Mouse (Mus musculus): ENCODE measurements around the gene Eef1g. TPM values are rescaled to one million over a fixed set of nuclear protein-coding genes. Genes with fewer than 3 reads are reported as not detected.
"Not testable (repeated sequence)": the region's sequence is repeated elsewhere in the genome, so short reads cannot be mapped to it uniquely, and the experiment has no call there.

Gene Eef1g
- polyA plus RNA-seq, 1 experiment from 2014 or later: 618 TPM

GRCm38 (mm10) chr19:9006915-9007314 lies 40.1 kb downstream of the Eef1g start:
- not testable (repeated sequence) for H3K27me3 ChIP-seq (replicated peaks; ENCODE audit: control insufficient read depth, insufficient read depth, low read length); H3K27ac ChIP-seq (ENCODE audit: low read depth, low read length); DNase-seq (ENCODE audit: low spot score); H3K4me1 ChIP-seq (replicated peaks; ENCODE audit: control insufficient read depth, insufficient read depth, low read length); H3K9me3 ChIP-seq (ENCODE audit: control insufficient read depth, low read length); H3K9ac ChIP-seq (ENCODE audit: low read depth, low read length); H3K36me3 ChIP-seq (ENCODE audit: control insufficient read depth, insufficient read depth, low read length); H3K4me3 ChIP-seq (ENCODE audit: low read depth, low read length); H3K4me2 ChIP-seq; ATAC-seq (replicated peaks; ENCODE audit: low FRiP score)
- WGBS: 91% methylated on average over 2 of the region's 2 CpGs

DNA sequence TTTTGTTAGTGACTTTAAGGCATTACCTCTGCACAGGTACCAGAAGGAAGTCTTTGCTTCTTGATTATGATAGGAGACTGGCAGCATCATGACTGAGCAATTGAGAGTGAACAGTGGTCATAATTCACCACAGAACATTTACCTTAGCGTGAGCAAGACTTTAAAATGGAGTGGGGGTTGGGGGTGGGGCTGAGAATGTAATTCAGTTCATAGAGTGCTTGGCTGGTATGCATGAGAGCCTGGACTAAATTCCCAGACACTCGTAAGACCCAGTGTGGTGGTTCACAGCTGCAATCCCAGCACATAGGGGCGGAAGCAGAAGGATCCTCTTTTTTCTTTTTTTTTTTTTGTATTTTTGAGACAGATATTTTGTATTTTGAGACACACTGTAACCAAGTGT lies 52.5 kb downstream of the Eef1g start:
- Histone ChIP-seq H3K9me3 (ENCODE audit: control insufficient read depth, low read length) (no peaks in the 10 kb centered on the region), H3K9ac (ENCODE audit: low read depth, low read length) (no peak overlapping the region), H3K27me3 (replicated peaks; ENCODE audit: control insufficient read depth, insufficient read depth, low read length) (no peaks in the 10 kb centered on the region), H3K27ac (ENCODE audit: low read depth, low read length) (no peak overlapping the region), H3K4me1 (replicated peaks; ENCODE audit: control insufficient read depth, insufficient read depth, low read length) (no peaks in the 10 kb centered on the region), H3K4me2 (no peak overlapping the region), H3K4me3 (ENCODE audit: low read depth, low read length) (no peak overlapping the region), H3K36me3 (ENCODE audit: control insufficient read depth, insufficient read depth, low read length) (no peaks in the 10 kb centered on the region)
- DNase-seq (ENCODE audit: low spot score) (no peak), ATAC-seq (replicated peaks; ENCODE audit: low FRiP score) (no peak)
- WGBS: 87% methylated on average over 3 of the region's 3 CpGs

DNA sequence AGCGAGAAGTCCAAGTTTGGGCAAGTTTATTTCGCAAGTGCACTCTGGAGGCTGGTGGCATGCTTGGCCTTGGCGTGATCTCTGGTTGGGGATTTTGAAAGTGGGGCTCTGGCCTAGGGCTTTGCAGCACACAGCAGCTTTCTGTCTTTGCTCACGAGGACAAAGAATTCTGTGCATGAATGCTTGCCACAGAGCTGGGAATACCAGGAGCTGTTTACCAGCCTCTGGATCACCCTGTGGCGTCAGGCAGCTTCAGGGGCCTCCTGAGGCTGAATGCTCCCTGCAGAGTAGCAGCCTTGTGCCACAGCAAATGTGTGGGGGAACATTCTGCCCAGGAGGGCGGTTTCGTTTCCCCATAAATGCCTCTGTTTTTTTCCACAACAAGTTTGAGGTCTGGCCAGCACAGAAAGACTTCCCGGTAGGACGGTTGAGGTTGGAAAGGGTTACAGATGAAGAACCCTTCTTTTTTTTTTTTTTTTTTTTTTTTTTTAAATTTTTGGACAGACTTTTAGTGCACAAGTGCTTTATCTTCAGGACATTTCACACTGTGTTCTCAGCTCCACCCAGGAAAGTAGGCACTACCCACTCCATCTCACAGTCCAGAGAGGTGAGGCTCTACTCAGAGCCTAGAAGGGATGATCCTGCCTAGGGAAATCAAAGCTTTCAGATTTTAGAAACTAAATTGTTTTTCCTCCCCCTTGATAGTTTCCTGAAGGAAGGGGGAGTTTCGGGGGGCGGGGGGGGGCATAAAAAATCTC lies 56.4 kb downstream of the Eef1g start:
- Histone ChIP-seq H3K9me3 (ENCODE audit: control insufficient read depth, low read length) (no peaks in the 10 kb centered on the region), H3K9ac (ENCODE audit: low read depth, low read length) (no peak overlapping the region), H3K4me2 (no peak overlapping the region), H3K4me3 (ENCODE audit: low read depth, low read length) (no peak overlapping the region), H3K27me3 (replicated peaks; ENCODE audit: control insufficient read depth, insufficient read depth, low read length) (no peaks in the 10 kb centered on the region), H3K36me3 (ENCODE audit: control insufficient read depth, insufficient read depth, low read length) (no peaks in the 10 kb centered on the region), H3K27ac (ENCODE audit: low read depth, low read length) (no peak overlapping the region), H3K4me1 (replicated peaks; ENCODE audit: control insufficient read depth, insufficient read depth, low read length) (no peaks in the 10 kb centered on the region)
- DNase-seq (ENCODE audit: low spot score): no peak
- WGBS: 65% methylated on average over 11 of the region's 11 CpGs
- ATAC-seq (replicated peaks; ENCODE audit: low FRiP score): no peak

DNA sequence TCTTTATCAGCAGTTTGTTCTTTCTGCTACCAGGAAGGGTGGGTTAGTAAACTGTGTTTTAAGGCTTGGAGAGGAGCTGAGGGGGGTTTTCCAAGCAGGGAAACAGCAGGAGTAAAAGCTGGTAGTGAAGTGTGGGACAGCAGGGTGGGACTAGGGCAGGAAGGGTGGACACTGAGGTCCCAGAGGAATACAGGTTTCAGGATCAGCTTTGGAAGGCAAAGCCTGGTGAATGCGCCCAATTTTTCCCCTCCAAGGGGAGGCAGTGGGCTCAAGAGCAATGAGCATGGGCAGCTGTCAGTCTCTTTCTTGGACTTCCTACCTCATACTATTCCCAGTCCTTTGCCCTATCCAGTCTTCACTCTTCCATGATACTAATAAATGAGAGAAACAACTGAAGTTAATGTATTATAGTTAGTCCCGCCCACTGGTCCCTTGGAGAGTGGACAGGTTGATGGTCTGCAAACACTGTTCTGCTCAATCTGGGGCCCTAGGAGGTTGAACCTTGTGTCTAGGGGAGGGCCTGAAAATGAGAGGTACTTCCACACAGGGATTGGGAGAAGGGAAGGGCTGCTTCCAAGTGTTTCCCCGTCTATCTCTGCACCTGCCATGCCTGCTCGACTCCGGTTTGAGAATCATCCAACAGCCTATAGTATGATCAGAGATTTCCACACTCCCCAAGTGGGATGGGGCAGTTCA lies 58.9 kb downstream of the Eef1g start:
- H3K36me3 ChIP-seq (ENCODE audit: control insufficient read depth, insufficient read depth, low read length): no peaks in the 10 kb centered on the region
- H3K27me3 ChIP-seq (replicated peaks; ENCODE audit: control insufficient read depth, insufficient read depth, low read length): no peaks in the 10 kb centered on the region
- no peak overlapping the region for H3K4me3 ChIP-seq (ENCODE audit: low read depth, low read length)
- ATAC-seq (replicated peaks; ENCODE audit: low FRiP score): no peak
- no peak overlapping the region for H3K27ac ChIP-seq (ENCODE audit: low read depth, low read length)
- DNase-seq (ENCODE audit: low spot score): no peak
- 86% methylated on average over 5 of the region's 5 CpGs for WGBS
- no peaks in the 10 kb centered on the region for H3K4me1 ChIP-seq (replicated peaks; ENCODE audit: control insufficient read depth, insufficient read depth, low read length)
- no peaks in the 10 kb centered on the region for H3K9me3 ChIP-seq (ENCODE audit: control insufficient read depth, low read length)
- no peak overlapping the region for H3K4me2 ChIP-seq
- H3K9ac ChIP-seq (ENCODE audit: low read depth, low read length): no peak overlapping the region

DNA sequence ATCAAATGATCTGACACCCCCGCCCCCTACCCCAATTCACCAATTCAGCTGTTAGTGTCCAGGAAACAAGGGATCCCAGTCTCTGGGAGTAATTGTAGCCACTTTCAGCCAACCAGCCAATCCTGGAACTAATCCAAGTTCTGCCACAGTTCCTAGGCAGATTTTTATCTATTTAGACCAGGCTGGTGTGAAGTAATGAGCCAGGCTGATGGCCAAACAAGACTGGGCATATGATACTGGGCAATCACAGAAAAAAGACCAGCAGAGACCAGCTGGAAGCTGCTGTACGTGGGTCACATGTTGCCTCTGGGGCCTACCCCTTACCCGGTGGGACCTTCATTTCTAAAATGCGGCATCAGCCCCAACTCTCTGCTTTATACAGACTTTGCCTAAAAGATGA lies 59.8 kb downstream of the Eef1g start:
- Histone ChIP-seq H3K4me2 (no peak overlapping the region), H3K4me3 (ENCODE audit: low read depth, low read length) (no peak overlapping the region), H3K4me1 (replicated peaks; ENCODE audit: control insufficient read depth, insufficient read depth, low read length) (no peaks in the 10 kb centered on the region), H3K36me3 (ENCODE audit: control insufficient read depth, insufficient read depth, low read length) (no peaks in the 10 kb centered on the region), H3K9ac (ENCODE audit: low read depth, low read length) (no peak overlapping the region), H3K27ac (ENCODE audit: low read depth, low read length) (no peak overlapping the region), H3K9me3 (ENCODE audit: control insufficient read depth, low read length) (no peaks in the 10 kb centered on the region), H3K27me3 (replicated peaks; ENCODE audit: control insufficient read depth, insufficient read depth, low read length) (no peaks in the 10 kb centered on the region)
- DNase-seq (ENCODE audit: low spot score) (no peak), ATAC-seq (replicated peaks; ENCODE audit: low FRiP score) (no peak)
- 82% methylated on average over 4 of the region's 4 CpGs for WGBS

DNA sequence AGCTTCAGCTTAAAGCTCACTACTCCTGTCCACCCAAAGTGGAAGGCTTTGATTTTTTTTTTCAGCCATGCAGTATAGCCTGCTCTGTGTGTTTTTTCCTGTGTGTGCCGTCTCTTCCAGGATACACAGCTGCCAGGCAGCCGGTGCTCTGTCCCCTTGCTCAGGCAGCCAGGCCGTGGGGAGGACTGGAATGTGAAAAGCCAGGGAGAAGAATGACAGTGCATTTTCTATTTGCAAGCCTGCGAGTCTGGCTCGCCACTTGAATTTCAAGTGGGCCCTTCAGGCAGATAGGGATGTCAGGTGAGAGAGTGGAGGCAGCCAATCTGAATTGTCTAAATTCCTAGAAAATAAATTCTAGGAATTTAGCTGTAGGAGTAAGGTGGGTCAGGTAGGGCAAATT lies 61.0 kb downstream of the Eef1g start:
- H3K4me2 ChIP-seq: no peak overlapping the region
- DNase-seq (ENCODE audit: low spot score) (no peak), ATAC-seq (replicated peaks; ENCODE audit: low FRiP score) (no peak)
- H3K9ac ChIP-seq (ENCODE audit: low read depth, low read length): no peak overlapping the region
- peaks cover 4% of the 10 kb centered on the region for H3K4me1 ChIP-seq (replicated peaks; ENCODE audit: control insufficient read depth, insufficient read depth, low read length)
- H3K36me3 ChIP-seq (ENCODE audit: control insufficient read depth, insufficient read depth, low read length): no peaks in the 10 kb centered on the region
- WGBS: 39% methylated on average over 5 of the region's 5 CpGs
- no peak overlapping the region for H3K4me3 ChIP-seq (ENCODE audit: low read depth, low read length)
- no peak overlapping the region for H3K27ac ChIP-seq (ENCODE audit: low read depth, low read length)
- H3K27me3 ChIP-seq (replicated peaks; ENCODE audit: control insufficient read depth, insufficient read depth, low read length): no peaks in the 10 kb centered on the region
- no peaks in the 10 kb centered on the region for H3K9me3 ChIP-seq (ENCODE audit: control insufficient read depth, low read length)

Other genes with a start within 250 kb of the Eef1g start
- 150 and 159 TPM in 2 replicates for gene Slc3a2, start 243.7 kb upstream of the Eef1g start, polyA plus RNA-seq (2014; fragmentation: Nextera tagmentation; extraction: Ambion mirVana)
- gene Wdr74, start 231.2 kb upstream of the Eef1g start, polyA plus RNA-seq (2014; fragmentation: Nextera tagmentation; extraction: Ambion mirVana): 142 and 143 TPM in 2 replicates
- gene 1700092M07Rik, start 226.3 kb upstream of the Eef1g start, polyA plus RNA-seq (2014; fragmentation: Nextera tagmentation; extraction: Ambion mirVana): 1.7 and 2.0 TPM in 2 replicates
- gene Stx5a, start 225.6 kb upstream of the Eef1g start, polyA plus RNA-seq (2014; fragmentation: Nextera tagmentation; extraction: Ambion mirVana): 69.5 and 73.1 TPM in 2 replicates
- 197 and 198 TPM in 2 replicates for gene Nxf1, start 210.0 kb upstream of the Eef1g start, polyA plus RNA-seq (2014; fragmentation: Nextera tagmentation; extraction: Ambion mirVana)
- 116 and 123 TPM in 2 replicates for gene Tmem223, start 196.0 kb upstream of the Eef1g start, polyA plus RNA-seq (2014; fragmentation: Nextera tagmentation; extraction: Ambion mirVana)
- 116 and 119 TPM in 2 replicates for gene Tmem179b, start 192.6 kb upstream of the Eef1g start, polyA plus RNA-seq (2014; fragmentation: Nextera tagmentation; extraction: Ambion mirVana)
- gene Taf6l, start 180.6 kb upstream of the Eef1g start, polyA plus RNA-seq (2014; fragmentation: Nextera tagmentation; extraction: Ambion mirVana): 25.9 TPM in 2 replicates
- gene Polr2g, start 168.5 kb upstream of the Eef1g start, polyA plus RNA-seq (2014; fragmentation: Nextera tagmentation; extraction: Ambion mirVana): 152 and 159 TPM in 2 replicates
- 3.2 and 4.1 TPM in 2 replicates for gene Zbtb3, start 164.5 kb upstream of the Eef1g start, polyA plus RNA-seq (2014; fragmentation: Nextera tagmentation; extraction: Ambion mirVana)
- 43.8 and 46.8 TPM in 2 replicates for gene Ttc9c, start 147.7 kb upstream of the Eef1g start, polyA plus RNA-seq (2014; fragmentation: Nextera tagmentation; extraction: Ambion mirVana)
- gene Hnrnpul2, start 147.0 kb upstream of the Eef1g start, polyA plus RNA-seq (2014; fragmentation: Nextera tagmentation; extraction: Ambion mirVana): 5.5 and 6.4 TPM in 2 replicates
- 0.40 TPM in 1 of 2 replicates, not detected in the other for gene AC129217.1, start 137.3 kb upstream of the Eef1g start, polyA plus RNA-seq (2014; fragmentation: Nextera tagmentation; extraction: Ambion mirVana)
- gene Bscl2, start 129.6 kb upstream of the Eef1g start, polyA plus RNA-seq (2014; fragmentation: Nextera tagmentation; extraction: Ambion mirVana): 52.7 and 52.9 TPM in 2 replicates
- gene Gng3, start 127.8 kb upstream of the Eef1g start, polyA plus RNA-seq (2014; fragmentation: Nextera tagmentation; extraction: Ambion mirVana): 2.1 and 2.3 TPM in 2 replicates
- 0.10 and 0.34 TPM in 2 replicates for gene Lrrn4cl, start 116.3 kb upstream of the Eef1g start, polyA plus RNA-seq (2014; fragmentation: Nextera tagmentation; extraction: Ambion mirVana)
- gene Ubxn1, start 95.5 kb upstream of the Eef1g start, polyA plus RNA-seq (2014; fragmentation: Nextera tagmentation; extraction: Ambion mirVana): 198 and 204 TPM in 2 replicates
- gene Uqcc3, start 86.1 kb upstream of the Eef1g start, polyA plus RNA-seq (2014; fragmentation: Nextera tagmentation; extraction: Ambion mirVana): 57.1 and 66.9 TPM in 2 replicates
- gene Lbhd1, start 83.3 kb upstream of the Eef1g start, polyA plus RNA-seq (2014; fragmentation: Nextera tagmentation; extraction: Ambion mirVana): 133 and 147 TPM in 2 replicates
- gene Gm49403, start 83.1 kb upstream of the Eef1g start, polyA plus RNA-seq (2014; fragmentation: Nextera tagmentation; extraction: Ambion mirVana): not detected in 2 replicates
- gene 1810009A15Rik, start 78.2 kb upstream of the Eef1g start, polyA plus RNA-seq (2014; fragmentation: Nextera tagmentation; extraction: Ambion mirVana): 163 and 171 TPM in 2 replicates
- not detected in 2 replicates for gene Gm49416, start 78.1 kb upstream of the Eef1g start, polyA plus RNA-seq (2014; fragmentation: Nextera tagmentation; extraction: Ambion mirVana)
- 47.8 and 52.4 TPM in 2 replicates for gene Ints5, start 74.0 kb upstream of the Eef1g start, polyA plus RNA-seq (2014; fragmentation: Nextera tagmentation; extraction: Ambion mirVana)
- 91.8 and 106 TPM in 2 replicates for gene Ganab, start 69.0 kb upstream of the Eef1g start, polyA plus RNA-seq (2014; fragmentation: Nextera tagmentation; extraction: Ambion mirVana)
- 32.3 and 34.8 TPM in 2 replicates for gene B3gat3, start 46.7 kb upstream of the Eef1g start, polyA plus RNA-seq (2014; fragmentation: Nextera tagmentation; extraction: Ambion mirVana)
- 2.4 and 3.9 TPM in 2 replicates for gene Rom1, start 37.7 kb upstream of the Eef1g start, polyA plus RNA-seq (2014; fragmentation: Nextera tagmentation; extraction: Ambion mirVana)
- 22.6 and 26.1 TPM in 2 replicates for gene Eml3, start 37.5 kb upstream of the Eef1g start, polyA plus RNA-seq (2014; fragmentation: Nextera tagmentation; extraction: Ambion mirVana)
- 75.6 and 81.1 TPM in 2 replicates for gene Mta2, start 25.2 kb upstream of the Eef1g start, polyA plus RNA-seq (2014; fragmentation: Nextera tagmentation; extraction: Ambion mirVana)
- 42.4 and 43.2 TPM in 2 replicates for gene Tut1, start 13.2 kb upstream of the Eef1g start, polyA plus RNA-seq (2014; fragmentation: Nextera tagmentation; extraction: Ambion mirVana)
- 2.6 and 3.7 TPM in 2 replicates for gene Ahnak, start 22.2 kb downstream of the Eef1g start, polyA plus RNA-seq (2014; fragmentation: Nextera tagmentation; extraction: Ambion mirVana)
- not detected in 2 replicates for gene Scgb1a1, start 120.9 kb downstream of the Eef1g start, polyA plus RNA-seq (2014; fragmentation: Nextera tagmentation; extraction: Ambion mirVana)
- gene Asrgl1, start 168.6 kb downstream of the Eef1g start, polyA plus RNA-seq (2014; fragmentation: Nextera tagmentation; extraction: Ambion mirVana): 21.2 and 25.1 TPM in 2 replicates